Mouse (Mus musculus): Measurements from ENCODE around the gene Acer1.

Gene Acer1

DNA sequence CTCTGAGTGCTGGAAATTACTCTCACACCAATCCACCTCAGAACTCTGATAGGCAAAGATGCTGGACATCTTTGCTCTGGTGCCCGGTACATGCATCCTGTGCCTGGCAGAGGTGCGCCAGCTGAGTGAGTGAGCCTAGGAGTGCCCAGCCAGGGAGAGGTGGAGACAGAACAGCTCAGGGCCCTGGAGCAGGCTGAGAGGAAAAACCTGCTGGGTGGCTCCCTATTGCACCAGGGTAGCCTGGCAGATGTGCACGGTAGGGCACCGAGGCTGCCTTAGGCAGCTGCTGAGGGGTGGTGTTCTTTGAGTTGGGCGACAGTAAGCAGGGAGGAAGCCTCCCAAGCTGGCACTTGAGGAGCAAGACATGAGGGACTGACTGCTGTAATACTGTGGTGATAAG, at the start of gene Acer1:
Acer1 (minus strand) TSS at position 114 of the 400 bp plus-strand sequence.
- DNase-seq, result no peak

DNA sequence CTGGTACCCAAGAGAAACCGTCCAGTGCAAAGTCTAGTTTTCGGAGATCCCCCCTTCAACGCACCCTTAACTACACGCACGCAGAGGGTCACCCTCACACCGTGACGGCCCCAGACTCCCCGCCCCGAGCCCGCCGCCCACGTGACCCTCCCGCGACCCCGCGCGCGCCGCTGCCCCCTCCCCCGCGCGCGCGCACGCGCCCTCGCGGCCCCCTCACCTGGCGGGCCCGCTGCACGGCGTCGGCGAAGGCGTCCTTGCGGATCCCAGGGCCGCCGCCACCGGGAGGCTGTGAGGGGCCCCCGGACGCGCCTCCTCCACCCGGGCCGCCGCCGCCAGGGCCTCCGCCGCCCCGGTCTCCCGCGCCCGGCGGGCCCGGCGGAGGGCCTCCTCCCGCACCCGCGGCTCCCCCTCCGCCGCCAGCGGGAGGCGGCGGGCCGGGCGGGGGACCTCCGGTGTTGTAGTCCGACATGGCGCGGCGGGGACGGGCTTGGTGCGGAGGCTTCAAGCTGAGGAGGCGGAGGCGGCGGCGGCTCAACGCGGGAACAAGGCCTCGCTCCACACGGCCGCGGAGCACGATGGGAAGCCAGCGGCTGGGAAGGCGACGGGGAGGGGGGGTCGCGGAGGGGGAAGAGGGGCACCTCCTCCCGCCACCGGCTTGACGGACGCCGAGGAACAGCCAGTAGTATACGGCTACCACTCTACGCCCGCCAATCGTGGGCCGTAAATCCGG, 49.2 kb upstream of the Acer1 start, which contains the start of gene Khsrp:
Khsrp (minus strand) TSS at position 592 of the 730 bp plus-strand sequence.
- DNase-seq, result peak; percentile 65

DNA sequence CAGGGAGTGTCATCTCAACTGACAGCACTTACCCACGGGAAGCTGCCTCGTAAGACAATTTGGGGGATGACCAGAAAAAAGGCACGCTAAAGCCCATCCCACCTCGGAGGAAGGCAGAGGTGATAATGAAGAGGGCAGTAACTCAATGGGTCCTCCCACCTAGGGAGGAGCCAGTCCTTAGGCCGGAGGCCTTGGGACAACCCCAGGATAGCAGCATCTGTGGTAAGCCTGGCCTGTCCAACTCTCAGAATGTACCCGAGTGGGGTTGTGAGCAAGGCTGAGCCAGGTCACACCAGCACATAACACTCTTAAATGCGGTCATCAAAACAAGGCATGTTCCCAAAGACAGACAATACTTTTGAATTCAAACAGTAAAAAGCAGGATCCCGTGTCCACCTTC, 47.8 kb upstream of the Acer1 start:
- DNase-seq, result no peak

DNA sequence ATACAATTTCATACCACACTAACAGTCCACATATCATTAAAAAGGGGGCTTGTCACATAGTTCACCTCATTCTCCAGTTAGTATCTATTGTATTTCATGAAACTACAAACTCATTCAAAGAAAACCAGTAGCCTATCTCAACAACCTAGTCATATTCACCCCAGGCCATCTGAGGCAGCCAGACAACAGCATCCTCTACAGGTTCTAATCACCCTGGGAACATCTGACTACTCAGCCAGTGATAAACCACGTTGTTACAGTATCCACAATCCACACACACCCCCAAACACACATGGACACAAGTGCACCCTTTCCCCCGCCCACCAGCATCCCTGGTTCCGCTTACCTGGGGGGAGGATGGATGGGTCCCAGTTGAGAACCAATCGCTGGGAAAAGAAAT, 45.5 kb upstream of the Acer1 start:
- no peak for DNase-seq

DNA sequence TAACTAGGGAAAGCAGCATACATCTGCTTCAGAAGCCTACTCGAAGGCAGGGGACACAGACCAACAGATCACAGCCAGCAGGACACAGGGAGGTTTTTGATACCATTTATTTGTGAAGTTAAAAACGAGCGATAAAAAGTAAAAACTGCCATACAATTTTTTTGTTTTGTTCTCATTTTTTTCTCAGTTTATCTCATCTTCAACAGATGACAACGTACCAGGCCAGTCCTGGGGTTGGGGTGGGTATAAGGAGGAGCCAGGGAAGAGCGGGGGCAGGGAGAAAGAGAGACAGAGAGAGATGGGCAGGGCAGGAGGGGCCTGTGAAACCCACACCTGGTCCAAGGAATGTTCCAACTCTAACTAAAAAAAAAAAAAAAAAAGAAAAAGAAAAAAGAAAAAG, 39.0 kb upstream of the Acer1 start:
- no peak for DNase-seq

DNA sequence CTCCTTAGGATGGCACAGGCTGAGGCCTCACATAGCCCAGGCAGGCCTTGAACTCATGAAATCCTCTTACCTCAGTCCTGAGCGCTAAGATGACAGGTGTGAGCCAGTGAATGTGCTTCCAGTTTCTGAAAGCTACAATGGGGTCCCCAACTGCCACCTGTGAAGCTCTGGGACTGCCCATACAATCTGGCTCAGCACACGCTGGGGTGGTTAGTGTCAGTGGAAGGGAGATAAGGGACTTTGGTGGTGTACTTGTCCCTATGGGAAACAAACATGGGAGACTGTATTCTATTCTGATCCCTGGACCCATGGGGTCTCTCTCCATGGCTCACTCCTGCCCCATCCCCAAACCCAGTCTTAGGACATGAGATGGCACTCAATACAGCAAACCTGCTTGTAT, 37.8 kb upstream of the Acer1 start:
- no peak for DNase-seq

DNA sequence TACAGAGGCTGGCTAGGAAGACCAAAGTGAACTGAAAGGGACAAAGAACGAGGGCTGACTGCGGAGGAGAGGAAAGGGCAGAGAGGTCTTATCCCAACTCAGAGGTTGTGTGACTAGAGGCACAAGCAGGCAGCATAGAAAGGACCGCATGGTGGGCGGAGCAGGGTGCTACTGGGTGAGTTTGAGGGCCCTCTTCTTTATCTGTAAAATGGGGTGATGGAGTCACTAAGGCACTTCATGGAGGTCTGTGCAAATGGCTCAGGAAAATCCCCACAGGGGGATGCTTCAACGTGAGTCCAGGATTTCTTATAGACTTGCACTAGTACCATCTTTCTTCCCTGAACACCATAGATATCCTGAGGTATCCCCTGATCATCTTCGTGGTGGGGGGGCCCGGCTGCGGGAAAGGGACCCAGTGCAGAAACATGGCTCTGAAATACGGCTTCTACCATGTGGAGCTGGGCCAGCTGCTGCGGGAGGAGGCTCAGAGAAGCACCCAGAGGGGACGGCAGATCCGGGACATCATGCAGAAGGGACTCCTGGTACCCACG, 30.4 kb upstream of the Acer1 start:
- DNase-seq, result no peak

DNA sequence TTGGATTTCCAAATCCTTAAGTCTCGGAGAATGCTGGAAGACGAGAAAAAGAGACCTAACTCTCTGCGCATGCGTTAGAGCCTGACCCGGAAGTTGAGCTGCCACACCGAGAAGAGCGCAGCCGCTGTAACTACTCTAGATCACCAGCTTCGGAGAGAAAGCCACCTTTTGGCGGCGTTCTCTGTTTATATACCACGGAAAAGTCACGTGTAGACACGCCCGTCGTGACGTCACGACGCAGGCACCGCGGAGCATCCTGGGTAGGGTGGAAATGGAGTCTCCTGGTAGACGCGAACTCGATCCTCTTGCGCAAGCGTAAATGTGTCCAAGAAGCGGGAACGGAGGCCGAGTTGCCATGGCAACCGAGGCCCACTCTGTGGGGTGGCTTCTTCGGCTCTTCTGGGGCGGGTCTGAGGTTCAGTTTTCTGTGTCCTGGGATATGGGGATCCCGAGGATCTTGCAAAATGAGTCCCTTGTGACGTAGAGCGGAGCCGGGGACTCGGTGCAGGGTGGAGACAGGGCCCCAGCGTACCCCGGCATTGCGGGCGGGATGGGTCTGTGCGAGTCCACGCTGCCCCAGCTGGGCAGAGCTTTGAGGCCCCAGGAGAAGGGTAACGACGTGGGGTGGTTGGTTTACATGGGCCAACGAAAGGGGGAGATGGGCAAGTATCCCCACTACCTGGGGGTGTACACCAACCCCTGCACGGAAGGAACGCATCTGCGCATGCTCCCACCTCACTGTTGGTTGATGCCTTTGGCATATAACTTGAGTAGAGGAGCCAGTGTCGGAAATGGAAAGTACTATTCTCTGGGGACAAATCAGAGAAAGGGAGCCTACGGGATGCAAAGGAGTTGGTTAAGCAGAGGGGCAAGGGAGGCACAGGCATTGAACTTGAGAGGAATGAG, 29.6 kb upstream of the Acer1 start, which contains the start of the genes Gtf2f1 and Gm17949:
Gtf2f1 (minus strand) TSS at position 53 of the 906 bp plus-strand sequence.
Gm17949 (plus strand) TSS at position 234 of the 906 bp plus-strand sequence.
- DNase-seq, result peak; percentile 94

DNA sequence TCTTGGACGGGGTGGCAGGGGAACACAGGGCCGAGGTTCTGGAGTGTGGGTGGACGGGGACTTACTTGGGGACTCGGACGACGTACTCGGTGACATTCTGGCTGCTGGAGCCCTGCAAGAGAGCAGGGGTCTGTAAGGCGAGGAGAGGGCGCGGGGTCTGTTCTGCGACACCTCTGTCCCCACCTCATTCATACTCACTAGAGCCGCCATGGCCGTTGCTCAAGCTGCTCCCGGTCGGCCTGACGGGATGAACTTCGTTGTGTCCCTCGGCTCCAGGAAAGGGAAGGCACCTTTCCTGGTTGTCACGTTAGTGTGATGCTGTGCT, 28.9 kb upstream of the Acer1 start:
- no peak for DNase-seq

DNA sequence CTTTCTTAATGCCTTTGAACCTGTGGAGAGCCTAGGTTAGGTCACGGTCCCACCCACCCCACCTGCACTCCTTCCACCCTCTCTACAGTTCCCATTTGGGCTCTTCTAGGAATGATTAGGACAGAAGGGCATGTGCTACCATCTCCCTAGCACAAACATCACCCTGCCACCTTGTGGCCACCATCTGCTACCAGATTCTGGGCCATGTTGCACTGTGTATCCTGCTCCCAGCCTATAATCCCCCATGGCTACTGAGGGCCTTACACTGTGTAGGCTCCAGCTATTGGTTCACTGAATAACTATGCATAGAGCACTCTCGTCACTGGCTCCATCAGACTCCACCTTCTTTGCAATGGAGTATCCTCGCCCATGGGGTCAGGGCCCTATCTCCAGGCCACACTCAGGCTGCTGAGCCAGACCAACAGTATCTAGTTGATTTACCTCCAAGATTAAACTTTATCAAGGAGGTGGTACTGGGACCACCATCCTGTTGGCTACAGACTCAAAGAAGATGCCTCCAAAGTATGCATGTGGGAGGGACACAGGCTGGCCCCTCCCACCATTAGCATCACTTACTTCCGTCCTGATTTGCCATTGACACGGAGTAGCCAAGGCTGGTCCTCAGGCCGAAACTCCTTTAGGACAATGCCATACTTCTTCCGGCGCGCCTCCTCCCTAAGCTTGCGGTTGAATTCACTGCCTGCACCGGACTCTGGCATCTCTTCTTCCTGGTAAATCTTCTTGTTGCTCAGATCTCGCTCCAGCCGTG, 25.4 kb upstream of the Acer1 start:
- DNase-seq, result no peak

DNA sequence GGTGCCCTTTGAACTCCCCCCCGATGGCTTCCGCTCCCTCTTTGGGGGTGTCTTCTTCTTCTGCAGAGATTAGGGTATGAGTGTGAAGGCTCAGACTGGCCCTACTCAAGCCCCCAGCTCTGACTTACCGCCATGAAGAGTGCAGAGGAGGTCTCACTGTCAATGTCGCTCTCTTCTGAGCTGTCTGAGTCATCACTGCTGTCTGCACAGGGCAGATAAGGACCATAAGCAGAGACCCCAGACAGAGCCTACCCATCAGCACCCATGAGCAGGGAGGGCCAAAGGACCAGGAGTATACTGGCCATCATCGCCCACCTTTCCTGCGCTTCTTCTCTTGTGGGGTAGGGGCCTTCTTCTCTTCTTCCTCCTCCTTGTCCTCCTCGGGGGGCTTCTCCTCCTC, 22.1 kb upstream of the Acer1 start:
- no peak for DNase-seq

DNA sequence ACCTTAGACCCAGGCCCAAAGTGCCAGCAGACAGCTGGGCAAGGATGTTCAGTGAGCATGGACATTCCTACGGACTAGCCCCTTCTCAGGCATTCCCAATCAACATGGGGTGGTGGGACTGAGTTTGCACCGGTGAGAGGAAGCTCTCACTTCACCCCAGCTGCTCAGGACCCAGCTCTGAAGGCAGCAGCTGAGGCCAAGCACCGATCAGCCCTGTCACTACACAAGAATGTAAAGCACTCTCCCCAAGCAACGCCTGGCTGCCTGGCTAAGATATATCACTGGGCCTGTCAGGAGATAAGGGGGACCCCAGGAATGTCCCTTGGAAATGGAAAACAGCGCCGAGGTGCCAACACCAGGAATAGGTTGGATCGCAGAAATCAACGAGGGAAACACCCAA, 19.3 kb upstream of the Acer1 start:
- no peak for DNase-seq

DNA sequence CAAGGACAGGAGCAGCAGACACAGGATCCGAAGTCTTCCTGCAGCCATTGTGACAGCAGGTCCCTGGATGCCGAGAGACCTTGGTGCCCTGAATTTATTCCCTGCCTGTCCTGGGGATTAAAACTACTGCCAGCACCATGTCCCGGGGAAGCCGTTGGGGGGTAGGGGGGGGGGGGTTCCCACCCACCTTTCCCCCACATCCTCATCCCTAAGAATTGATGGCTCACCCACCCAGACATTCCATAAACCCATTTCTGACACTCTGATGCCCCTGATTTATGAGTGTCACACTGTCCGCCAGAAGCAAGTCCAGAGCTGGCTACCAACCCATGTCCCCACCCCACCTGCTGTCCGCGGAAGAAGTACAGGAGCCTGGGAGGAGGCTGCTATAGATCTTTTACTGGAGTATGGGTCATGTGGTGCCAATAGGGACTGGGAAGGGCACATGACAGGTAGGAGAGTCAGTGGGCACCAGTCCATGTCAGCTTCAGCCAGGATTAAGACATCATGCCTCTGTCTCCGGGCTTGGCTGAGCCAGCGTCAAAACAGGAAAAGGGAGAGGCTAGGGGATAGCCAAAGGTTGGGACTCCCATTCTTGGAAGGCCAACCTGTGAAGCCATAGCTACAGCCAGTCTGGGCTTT, 18.2 kb upstream of the Acer1 start, which contains the start of gene Pspn:
Pspn (minus strand) TSS at position 51 of the 642 bp plus-strand sequence.
- DNase-seq, result no peak

DNA sequence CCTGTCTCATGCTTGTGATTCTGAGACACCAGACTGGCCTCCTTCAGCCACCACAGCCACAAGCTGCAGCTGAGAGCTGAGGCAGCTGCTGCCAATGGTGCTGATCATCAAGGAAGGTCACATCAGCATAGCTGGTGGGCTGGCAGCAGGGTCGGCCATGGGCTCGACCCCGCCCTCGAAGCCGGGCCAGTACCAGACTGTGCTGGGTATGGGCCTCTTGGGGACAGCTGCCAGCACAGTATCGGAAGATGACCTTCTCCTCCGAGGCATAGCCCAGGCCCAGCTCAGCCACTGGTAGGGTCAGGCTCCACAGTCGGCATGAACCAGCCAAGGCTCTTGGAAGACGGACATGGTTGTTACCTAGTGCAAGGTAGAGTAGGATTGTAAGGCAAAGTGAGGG, 17.5 kb upstream of the Acer1 start:
- DNase-seq, result no peak

DNA sequence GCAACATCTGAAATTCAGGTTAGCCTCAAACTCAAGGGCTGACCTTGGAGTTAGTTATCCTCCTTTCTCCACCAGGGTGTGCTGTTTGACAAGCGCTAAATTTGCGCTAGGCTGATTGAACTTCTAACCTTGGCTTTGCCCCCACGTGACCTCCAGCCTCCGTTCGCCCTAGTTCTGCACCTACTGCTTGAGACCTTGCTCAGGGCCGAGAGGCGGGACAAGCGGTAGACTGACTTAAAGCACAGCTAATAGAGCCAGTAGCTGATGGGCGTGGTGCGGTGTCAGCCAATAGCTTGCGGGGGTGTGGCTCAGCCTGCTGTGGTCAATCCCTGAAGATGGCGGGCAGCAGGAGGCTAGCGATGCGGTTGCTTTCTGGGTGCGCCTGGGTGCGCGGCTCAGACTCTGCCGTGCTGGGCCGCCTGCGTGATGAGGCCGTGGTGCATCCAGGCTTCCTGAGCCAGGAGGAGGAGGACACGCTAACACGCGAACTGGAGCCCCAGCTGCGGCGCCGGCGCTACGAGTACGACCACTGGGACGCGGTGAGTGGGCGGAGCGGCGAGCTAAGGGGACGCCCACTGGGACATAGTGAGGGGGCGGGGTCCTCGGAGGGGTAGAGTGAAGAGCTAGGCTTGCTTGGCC, 15.2 kb upstream of the Acer1 start, which contains the start of gene Alkbh7:
Alkbh7 (plus strand) TSS at position 311 of the 639 bp plus-strand sequence.
- peak; percentile 82 for DNase-seq

DNA sequence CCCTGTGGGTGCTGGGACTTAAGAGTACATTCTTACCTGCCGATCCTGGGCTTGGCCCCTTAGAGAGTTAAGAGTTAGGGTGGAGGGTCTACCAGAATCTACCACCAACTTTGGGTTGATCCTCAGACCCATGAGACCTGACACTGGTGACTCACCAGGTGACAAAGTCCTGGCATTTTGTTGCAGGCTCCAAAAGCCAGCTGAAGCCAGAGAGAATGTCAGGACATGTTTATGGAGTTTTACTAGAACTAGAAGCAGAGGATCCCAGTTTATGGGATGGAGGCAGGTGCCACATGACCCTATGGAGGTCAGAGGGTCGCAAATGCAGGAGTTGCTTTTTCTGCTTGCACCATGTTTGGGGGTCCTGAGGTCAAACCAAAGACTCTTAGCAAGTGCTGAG, 14.6 kb upstream of the Acer1 start:
- DNase-seq, result no peak

DNA sequence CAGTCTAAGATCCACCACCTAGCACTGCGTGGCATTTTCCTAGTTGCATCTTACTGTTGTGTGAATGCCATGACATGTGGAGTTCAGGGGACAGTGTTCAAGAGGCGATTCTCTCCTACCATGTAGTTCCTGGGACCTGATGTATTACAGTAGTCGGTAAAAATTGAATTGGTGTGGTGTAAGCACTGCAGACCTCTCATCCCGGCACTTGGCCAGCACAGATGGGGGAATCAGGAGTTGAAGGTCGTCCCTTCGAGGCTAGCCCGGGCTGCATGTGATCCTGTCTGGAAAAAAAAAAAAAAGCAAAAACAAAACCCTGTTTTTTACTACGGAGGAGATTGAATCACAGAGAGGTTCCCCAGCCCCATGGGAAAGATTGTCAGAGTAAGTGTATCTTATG, 13.1 kb upstream of the Acer1 start:
- no peak for DNase-seq

DNA sequence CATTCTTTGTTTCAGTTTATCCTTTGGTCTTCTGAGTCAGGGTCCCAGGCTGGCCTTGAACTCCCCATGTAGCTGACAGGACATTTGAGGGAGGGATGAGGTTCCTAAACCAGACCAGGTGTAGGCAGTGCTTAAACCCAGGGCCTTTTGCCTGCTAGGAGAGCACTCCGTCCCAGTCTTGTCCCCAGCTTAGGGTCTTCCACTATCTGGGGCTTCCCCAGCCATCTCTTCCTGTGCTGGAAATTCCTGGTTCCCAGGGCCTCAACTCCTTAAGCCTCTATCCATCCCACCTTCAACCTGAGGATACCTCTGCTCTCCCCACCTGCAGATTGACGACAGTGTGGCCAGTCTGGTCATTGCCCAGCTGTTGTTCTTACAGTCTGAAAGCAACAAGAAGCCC, 9.0 kb upstream of the Acer1 start:
- no peak for DNase-seq

DNA sequence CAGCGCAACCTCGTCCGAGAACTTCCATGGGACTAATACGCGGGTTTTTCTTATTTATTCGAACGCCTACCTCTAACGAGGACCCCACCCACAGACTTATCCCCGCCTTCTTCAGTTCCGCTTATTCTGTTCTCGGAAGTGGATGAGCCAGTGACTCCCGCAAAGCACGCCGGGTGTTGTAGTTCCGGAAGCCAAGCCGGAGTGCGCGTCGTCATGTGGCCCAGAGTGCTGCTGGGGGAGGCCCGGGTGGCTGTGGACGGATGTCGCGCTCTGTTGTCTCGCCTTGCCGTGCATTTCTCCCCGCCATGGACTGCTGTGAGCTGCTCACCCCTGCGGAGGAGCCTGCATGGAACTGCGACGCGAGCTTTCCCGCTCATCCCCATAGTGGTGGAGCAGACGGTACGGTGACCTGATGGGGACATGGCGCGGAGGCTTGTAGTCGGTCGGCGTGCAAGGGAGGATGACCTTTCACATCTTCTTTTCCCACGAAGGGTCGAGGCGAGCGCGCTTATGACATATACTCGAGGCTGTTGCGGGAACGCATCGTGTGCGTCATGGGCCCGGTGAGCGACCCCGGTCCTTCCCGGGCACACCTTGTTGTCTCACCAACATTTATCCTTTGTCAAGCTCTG, 8.3 kb upstream of the Acer1 start, which contains the start of gene Clpp:
Clpp (plus strand) TSS at position 191 of the 632 bp plus-strand sequence.
- DNase-seq, result peak; percentile 86

DNA sequence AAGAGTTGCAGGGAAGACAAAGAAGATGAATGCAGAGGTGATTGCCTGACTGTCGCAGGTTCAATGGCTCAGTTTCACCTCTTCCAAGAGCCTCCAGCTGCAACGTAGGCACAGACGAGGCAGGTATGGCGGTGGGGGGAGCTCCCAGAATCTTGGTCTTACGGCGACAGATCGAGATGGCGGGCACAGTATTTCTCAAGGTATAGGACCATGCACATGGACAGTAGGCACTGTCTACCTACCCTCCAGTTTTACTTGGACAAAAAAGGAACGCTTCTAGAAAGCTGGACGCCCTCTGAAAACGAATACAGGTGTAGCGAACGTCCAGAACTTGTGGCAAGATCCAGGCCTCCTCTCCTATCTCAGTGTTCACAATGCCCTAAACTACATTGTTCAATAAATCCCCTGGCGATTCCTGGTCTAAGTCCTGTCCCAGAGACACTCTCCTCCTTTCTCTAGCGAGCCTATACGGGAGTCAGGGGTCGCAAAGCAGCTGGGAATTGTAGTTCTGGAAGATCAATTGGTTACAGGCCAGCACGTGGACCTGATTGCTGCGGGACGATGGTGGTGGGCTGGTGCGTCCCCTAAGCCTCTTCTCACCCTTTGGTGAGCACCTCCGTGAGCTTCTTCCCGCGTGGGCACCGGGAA, 7.7 kb upstream of the Acer1 start:
- DNase-seq, result peak; percentile 70

Measured in right cerebral cortex, postnatal 4 days (tissue).